Mouse (Mus musculus) lung, postnatal 0 days (tissue): Measurements from ENCODE around the gene Zbtb16. TPM values are rescaled to one million over a fixed set of nuclear protein-coding genes. Genes with fewer than 3 reads are reported as not detected.

Source experiments
- ATAC-seq: fragments of 200-750 bp; cut with Nextera tagmentation; 2 replicates; pipeline ENCODE4 v1.8.0; 2017; ENCODE audit warnings: moderate library complexity
- DNase-seq: peaks from one replicate; pipeline ENCODE4 v3.0.0-alpha.2; 2016; ENCODE audit warnings: low spot score
- H3K27ac ChIP-seq: fragments of 300-500 bp; sonication (generic); 2 replicates; pipeline ENCODE4 v1.5.1; 2014; ENCODE audit warnings: antibody characterized with exemption, mild to moderate bottlenecking, low read length, mixed read lengths
- H3K27me3 ChIP-seq: fragments of 300-500 bp; sonication (generic); replicated peaks from 2 replicates; pipeline ENCODE4 v1.6.1; 2014; ENCODE audit warnings: low read length, mixed read lengths; ENCODE audit not compliant: insufficient read depth
- H3K36me3 ChIP-seq: fragments of 300-500 bp; sonication (generic); 2 replicates; pipeline ENCODE4 v1.6.1; 2014; ENCODE audit warnings: low read length, mixed read lengths; ENCODE audit not compliant: insufficient read depth
- H3K4me1 ChIP-seq: fragments of 300-500 bp; sonication (generic); 2 replicates; pipeline ENCODE4 v1.6.1; 2014; ENCODE audit warnings: antibody characterized with exemption, low read depth, low read length, mixed read lengths; ENCODE audit not compliant: insufficient read depth
- H3K4me2 ChIP-seq: fragments of 300-500 bp; sonication (generic); replicated peaks from 2 replicates; pipeline ENCODE4 v1.6.1; 2014; ENCODE audit warnings: low read depth, mild to moderate bottlenecking, low read length, moderate library complexity, mixed read lengths
- H3K4me3 ChIP-seq: fragments of 300-500 bp; sonication (generic); 2 replicates; pipeline ENCODE4 v1.5.1; 2014; ENCODE audit warnings: low read depth, low read length
- H3K9ac ChIP-seq: fragments of 300-500 bp; sonication (generic); replicated peaks from 2 replicates; pipeline ENCODE4 v1.6.1; 2014; ENCODE audit warnings: low read depth, mild to moderate bottlenecking
- H3K9me3 ChIP-seq: fragments of 300-500 bp; sonication (generic); 2 replicates; pipeline ENCODE4 v1.6.1; 2016; ENCODE audit warnings: low read length, mixed read lengths
- CTCF ChIP-seq: IDR thresholded peaks from 2 replicates; pipeline ENCODE4 v1.5.1; 2016; ENCODE audit warnings: antibody characterized with exemption, mild to moderate bottlenecking
- EP300 ChIP-seq: IDR thresholded peaks from 2 replicates; pipeline ENCODE4 v1.6.1; 2016; ENCODE audit warnings: antibody characterized with exemption, mild to moderate bottlenecking, control low read depth
- WGBS: fragments of 180-500 bp; shearing (Covaris S2); extraction: QIAGEN DNeasy Blood & Tissue Kit; methylation state at CpG from one replicate; pipeline ENCODE4 v1.1.7; 2014; 5-methylcytosine and 5-hydroxymethylcytosine counted together
- polyA plus RNA-seq: library from polyadenylated mRNA; unstranded; fragments of >200 nt; fragmentation: Nextera tagmentation; extraction: Ambion mirVana; gene quantifications from 2 replicates; pipeline ENCODE4 v1.2.1, GENCODE M21; 2015

The Zbtb16 gene
- polyA plus RNA-seq, 1 experiment from 2014 or later: 19.7 TPM

DNA sequence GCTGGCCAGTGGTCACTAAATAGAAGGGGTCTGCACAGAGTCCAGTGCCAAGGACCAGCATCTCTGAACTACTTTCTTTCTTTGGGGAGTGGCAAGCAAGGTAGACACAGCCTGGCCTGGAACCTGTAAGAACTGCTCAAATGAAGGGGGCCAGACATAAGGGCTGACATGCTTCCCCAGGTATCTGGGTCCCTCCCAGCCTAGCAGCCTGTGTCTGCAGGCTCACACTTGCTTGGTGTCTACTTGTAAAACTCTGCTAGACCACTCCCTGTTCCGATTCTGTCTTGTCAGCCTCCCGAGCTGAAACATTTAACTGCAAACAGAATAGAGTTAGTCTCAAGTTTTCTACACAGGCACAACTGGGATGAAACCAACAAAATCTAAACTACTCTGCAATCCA lies 41.6 kb downstream of the Zbtb16 start:
- Histone ChIP-seq H3K4me1 (peaks cover 24% of the 10 kb centered on the region), H3K27ac (no peak overlapping the region), H3K4me2 (no peak overlapping the region), H3K27me3 (no peaks in the 10 kb centered on the region), H3K4me3 (no peak overlapping the region), H3K9me3 (no peaks in the 10 kb centered on the region), H3K9ac (no peak overlapping the region), H3K36me3 (peaks cover 11% of the 10 kb centered on the region)
- WGBS: 67% methylated on average over 2 of the region's 2 CpGs
- TF ChIP-seq EP300 (no peak), CTCF (no peak)
- ATAC-seq (no peak), DNase-seq (no peak)

DNA sequence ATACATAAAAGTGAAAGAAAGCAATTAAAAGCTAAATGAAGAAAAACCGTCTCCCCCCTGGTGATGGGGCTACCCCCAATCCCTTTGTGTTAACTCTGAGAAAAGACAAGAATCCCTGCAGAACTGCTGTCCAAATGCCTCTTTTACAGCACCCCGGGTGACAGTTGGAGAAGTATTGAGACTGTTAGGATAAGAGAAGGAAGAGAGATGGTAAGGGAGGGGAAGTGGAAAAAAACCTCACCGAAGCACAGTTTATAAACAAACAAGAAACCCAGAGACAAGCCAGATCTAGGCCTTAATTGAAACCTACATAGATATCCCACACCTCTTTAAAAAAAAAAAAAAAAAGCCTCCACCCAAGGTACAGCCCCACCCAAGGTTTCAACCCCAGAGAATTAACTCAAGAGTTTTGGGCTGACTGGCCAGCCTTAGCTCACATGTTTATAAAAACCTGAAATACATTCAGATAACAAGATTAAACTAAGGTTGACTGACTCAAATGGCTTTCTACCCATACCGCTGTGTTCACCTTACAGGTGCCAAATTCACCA lies 42.3 kb downstream of the Zbtb16 start:
- peaks cover 5% of the 10 kb centered on the region for H3K36me3 ChIP-seq
- no peak overlapping the region for H3K27ac ChIP-seq
- no peak overlapping the region for H3K9ac ChIP-seq
- ATAC-seq: no peak
- no peaks in the 10 kb centered on the region for H3K27me3 ChIP-seq
- WGBS: 49% methylated on average over 4 of the region's 4 CpGs
- no peak overlapping the region for H3K4me3 ChIP-seq
- no peak for DNase-seq
- no peak overlapping the region for H3K4me2 ChIP-seq
- peaks cover 32% of the 10 kb centered on the region for H3K4me1 ChIP-seq
- no peaks in the 10 kb centered on the region for H3K9me3 ChIP-seq
- no peak for TF ChIP-seq EP300
- TF ChIP-seq CTCF: no peak

GRCm38 (mm10) chr9:48790575-48790974 lies 45.4 kb downstream of the Zbtb16 start:
- DNase-seq (no peak), ATAC-seq (no peak)
- WGBS: 79% methylated on average over 10 of the region's 10 CpGs
- H3K4me2 ChIP-seq: no peak overlapping the region
- H3K4me3 ChIP-seq: no peak overlapping the region
- no peak overlapping the region for H3K27ac ChIP-seq
- TF ChIP-seq EP300 (no peak), CTCF (no peak)
- H3K9me3 ChIP-seq: no peaks in the 10 kb centered on the region
- no peaks in the 10 kb centered on the region for H3K27me3 ChIP-seq
- H3K9ac ChIP-seq: no peak overlapping the region
- peaks cover 52% of the 10 kb centered on the region for H3K4me1 ChIP-seq
- H3K36me3 ChIP-seq: no peaks in the 10 kb centered on the region

GRCm38 (mm10) chr9:48787906-48788410 lies 48.1 kb downstream of the Zbtb16 start:
- TF ChIP-seq EP300 (no peak), CTCF (no peak)
- no peak overlapping the region for H3K9ac ChIP-seq
- H3K4me2 ChIP-seq: no peak overlapping the region
- 39% methylated on average over 9 of the region's 9 CpGs for WGBS
- DNase-seq (peak; percentile 46), ATAC-seq (no peak)
- H3K27me3 ChIP-seq: no peaks in the 10 kb centered on the region
- H3K36me3 ChIP-seq: no peaks in the 10 kb centered on the region
- no peaks in the 10 kb centered on the region for H3K9me3 ChIP-seq
- H3K27ac ChIP-seq: peak overlapping the region; percentile 65
- H3K4me1 ChIP-seq: peaks cover 40% of the 10 kb centered on the region
- no peak overlapping the region for H3K4me3 ChIP-seq

DNA sequence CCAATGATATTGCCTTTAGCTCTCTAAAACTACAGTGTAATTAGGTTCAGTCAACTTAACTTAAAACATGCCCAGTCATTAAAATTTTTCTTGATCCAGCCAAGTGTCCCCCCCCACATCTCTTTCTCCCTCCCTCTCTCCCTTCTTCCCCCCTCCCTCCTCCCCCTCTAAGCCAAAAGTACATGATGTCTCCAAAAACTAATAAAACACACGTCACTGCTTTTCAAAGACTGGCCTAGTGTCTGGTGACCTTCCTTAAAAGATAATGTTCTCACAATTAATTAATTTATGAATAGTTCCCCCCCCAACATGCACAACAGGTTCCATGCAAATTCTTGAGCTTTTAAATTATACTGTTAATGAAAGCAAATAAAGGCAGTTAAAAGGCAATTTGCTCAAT lies 48.7 kb downstream of the Zbtb16 start:
- H3K4me2 ChIP-seq: no peak overlapping the region
- ATAC-seq (peak; percentile 25; the same call in 1 of the 2 replicates), DNase-seq (peak; percentile 72)
- 33% methylated on average over 1 of the region's 1 CpGs for WGBS
- H3K27ac ChIP-seq: peak overlapping the region; percentile 43
- peaks cover 42% of the 10 kb centered on the region for H3K4me1 ChIP-seq
- H3K27me3 ChIP-seq: no peaks in the 10 kb centered on the region
- no peaks in the 10 kb centered on the region for H3K36me3 ChIP-seq
- H3K4me3 ChIP-seq: no peak overlapping the region
- TF ChIP-seq CTCF (no peak), EP300 (peak; percentile 72)
- no peak overlapping the region for H3K9ac ChIP-seq
- no peaks in the 10 kb centered on the region for H3K9me3 ChIP-seq

GRCm38 (mm10) chr9:48786814-48787213 lies 49.2 kb downstream of the Zbtb16 start:
- TF ChIP-seq EP300: peak; percentile 72
- TF ChIP-seq CTCF: no peak
- no peak overlapping the region for H3K4me3 ChIP-seq
- H3K9ac ChIP-seq: no peak overlapping the region
- no peak overlapping the region for H3K4me2 ChIP-seq
- WGBS: 40% methylated on average over 6 of the region's 6 CpGs
- H3K36me3 ChIP-seq: no peaks in the 10 kb centered on the region
- H3K9me3 ChIP-seq: no peaks in the 10 kb centered on the region
- peak overlapping the region; percentile 43 for H3K27ac ChIP-seq
- ATAC-seq (peak; percentile 31; the same call in 1 of the 2 replicates), DNase-seq (no peak)
- no peaks in the 10 kb centered on the region for H3K27me3 ChIP-seq
- H3K4me1 ChIP-seq: peaks cover 41% of the 10 kb centered on the region
